Mouse (Mus musculus): ENCODE results near the gene Map3k14.

Map3k14 gene

GRCm38 (mm10) chr11:103271979-103272378, 4.7 kb upstream of the Map3k14 start:
- DNase-seq (ENCODE audit: low read depth, low spot score), result no peak

- no peak for DNase-seq (ENCODE audit: low read depth, low spot score)
These were observed 2.2 kb upstream of the Map3k14 start for GRCm38 (mm10) chr11:103269426-103269825.

GRCm38 (mm10) chr11:103268905-103269304, 1.6 kb upstream of the Map3k14 start:
- no peak for DNase-seq (ENCODE audit: low read depth, low spot score)

GRCm38 (mm10) chr11:103268350-103268749, 1.1 kb upstream of the Map3k14 start:
- no peak for DNase-seq (ENCODE audit: low read depth, low spot score)

GRCm38 (mm10) chr11:103266729-103267345, 435 bp downstream of the Map3k14 start:
- no peak for DNase-seq (ENCODE audit: low read depth, low spot score)

GRCm38 (mm10) chr11:103265856-103266255, 1.4 kb downstream of the Map3k14 start:
- no peak for DNase-seq (ENCODE audit: low read depth, low spot score)

GRCm38 (mm10) chr11:103265211-103265610, 2.1 kb downstream of the Map3k14 start:
- DNase-seq (ENCODE audit: low read depth, low spot score), result no peak

GRCm38 (mm10) chr11:103264427-103265005, 2.8 kb downstream of the Map3k14 start:
- DNase-seq (ENCODE audit: low read depth, low spot score), result no peak

GRCm38 (mm10) chr11:103263551-103263950, 3.7 kb downstream of the Map3k14 start:
- no peak for DNase-seq (ENCODE audit: low read depth, low spot score)

- no peak for DNase-seq (ENCODE audit: low read depth, low spot score)
These were observed 4.6 kb downstream of the Map3k14 start for GRCm38 (mm10) chr11:103262412-103263267.

GRCm38 (mm10) chr11:103261671-103262411, 5.4 kb downstream of the Map3k14 start:
- DNase-seq (ENCODE audit: low read depth, low spot score), result no peak

GRCm38 (mm10) chr11:103260515-103261192, 6.6 kb downstream of the Map3k14 start:
- no peak for DNase-seq (ENCODE audit: low read depth, low spot score)

- DNase-seq (ENCODE audit: low read depth, low spot score), result no peak
These were observed 7.2 kb downstream of the Map3k14 start for GRCm38 (mm10) chr11:103260034-103260433.

GRCm38 (mm10) chr11:103257938-103258481, 9.3 kb downstream of the Map3k14 start:
- no peak for DNase-seq (ENCODE audit: low read depth, low spot score)

- no peak for DNase-seq (ENCODE audit: low read depth, low spot score)
These were observed 13.7 kb downstream of the Map3k14 start for GRCm38 (mm10) chr11:103253605-103254004.

- no peak for DNase-seq (ENCODE audit: low read depth, low spot score)
These were observed 14.9 kb downstream of the Map3k14 start for GRCm38 (mm10) chr11:103252380-103252779.

GRCm38 (mm10) chr11:103250324-103250723, 16.9 kb downstream of the Map3k14 start:
- DNase-seq (ENCODE audit: low read depth, low spot score), result no peak

- no peak for DNase-seq (ENCODE audit: low read depth, low spot score)
These were observed 17.8 kb downstream of the Map3k14 start for GRCm38 (mm10) chr11:103249509-103249908.

- DNase-seq (ENCODE audit: low read depth, low spot score), result no peak
These were observed 18.4 kb downstream of the Map3k14 start for GRCm38 (mm10) chr11:103248837-103249236.

- DNase-seq (ENCODE audit: low read depth, low spot score), result no peak
These were observed 19.6 kb downstream of the Map3k14 start for GRCm38 (mm10) chr11:103247504-103248177.

Data from mesoderm, embryonic 11.5 days (tissue).